Mouse (Mus musculus): ENCODE results near the gene Elavl4.

DNA sequence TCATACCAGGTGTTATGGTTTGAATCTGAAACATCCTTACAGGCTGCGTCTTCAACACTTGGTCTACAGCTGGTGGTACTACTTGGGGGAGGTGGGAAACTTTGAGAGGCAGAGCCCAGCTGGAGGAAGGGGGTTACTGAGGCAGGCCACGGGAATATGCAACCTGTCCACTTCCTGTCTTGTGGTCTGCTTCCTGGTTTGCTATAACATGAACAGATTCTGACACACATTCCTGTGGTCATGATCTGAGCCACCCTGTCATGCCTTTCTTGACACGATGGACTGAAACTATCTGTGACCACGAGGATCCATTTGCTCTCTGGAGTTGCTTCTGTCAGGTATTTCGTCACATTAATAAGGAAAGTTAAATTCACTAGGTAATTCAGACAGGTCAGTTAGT is 179.7 kb downstream of the Elavl4 start:
- no peak for TF ChIP-seq GATA1 (IDR thresholded peaks at IDR 0.05; ENCODE audit: borderline replicate concordance, low read length)
- no peak for TF ChIP-seq FLI1 (IDR thresholded peaks at IDR 0.05; ENCODE audit: low read length)

Data from megakaryocyte, embryonic 14.5 days (primary cell).